Mouse (Mus musculus): ENCODE measurements around the gene Asic5. TPM values are rescaled to one million over a fixed set of nuclear protein-coding genes. Genes with fewer than 3 reads are reported as not detected.

Asic5 gene
- polyA plus RNA-seq, 1 experiment from 2014 or later, result not detected

GRCm38 (mm10) chr3:82022421-82022920 is 40.4 kb downstream of the Asic5 start:
- no peak overlapping the region for H3K9ac ChIP-seq
- no peak for ATAC-seq
- no peaks in the 10 kb centered on the region for H3K27me3 ChIP-seq (replicated peaks)
- no peaks in the 10 kb centered on the region for H3K36me3 ChIP-seq
- no peaks in the 10 kb centered on the region for H3K9me3 ChIP-seq (replicated peaks)
- H3K4me2 ChIP-seq, result no peak overlapping the region
- H3K4me3 ChIP-seq, result no peak overlapping the region
- WGBS (ENCODE audit: insufficient replicate concordance), result 67% methylated on average over 8 of the region's 8 CpGs
- H3K4me1 ChIP-seq, result no peaks in the 10 kb centered on the region
- H3K27ac ChIP-seq, result no peak overlapping the region

- Histone ChIP-seq H3K27me3 (replicated peaks) (no peaks in the 10 kb centered on the region), H3K4me2 (no peak overlapping the region), H3K9ac (no peak overlapping the region), H3K36me3 (no peaks in the 10 kb centered on the region), H3K27ac (no peak overlapping the region), H3K4me1 (no peaks in the 10 kb centered on the region), H3K4me3 (no peak overlapping the region), H3K9me3 (replicated peaks) (no peaks in the 10 kb centered on the region)
- ATAC-seq, result no peak
- WGBS (ENCODE audit: insufficient replicate concordance), result 59% methylated on average over 3 of the region's 3 CpGs
Observed at GRCm38 (mm10) chr3:82023065-82023464, 41.0 kb downstream of the Asic5 start.

GRCm38 (mm10) chr3:82027286-82027685 is 45.2 kb downstream of the Asic5 start:
- no peaks in the 10 kb centered on the region for H3K4me1 ChIP-seq
- H3K4me2 ChIP-seq, result no peak overlapping the region
- no peak for ATAC-seq

GRCm38 (mm10) chr3:82029229-82029628 is 47.1 kb downstream of the Asic5 start:
- Histone ChIP-seq H3K9me3 (replicated peaks) (no peaks in the 10 kb centered on the region), H3K4me3 (no peak overlapping the region), H3K4me2 (no peak overlapping the region), H3K27ac (no peak overlapping the region), H3K27me3 (replicated peaks) (no peaks in the 10 kb centered on the region), H3K4me1 (no peaks in the 10 kb centered on the region), H3K9ac (no peak overlapping the region), H3K36me3 (no peaks in the 10 kb centered on the region)
- no peak for ATAC-seq
- under 1% methylated on average over 3 of the region's 3 CpGs for WGBS (ENCODE audit: insufficient replicate concordance)

More at GRCm38 (mm10) chr3:82027286-82027685, 45.2 kb downstream of the Asic5 start:
- WGBS (ENCODE audit: insufficient replicate concordance), result 70% methylated on average over 1 of the region's 1 CpGs
- Histone ChIP-seq H3K9ac (no peak overlapping the region), H3K36me3 (no peaks in the 10 kb centered on the region), H3K27me3 (replicated peaks) (no peaks in the 10 kb centered on the region), H3K27ac (no peak overlapping the region), H3K9me3 (replicated peaks) (no peaks in the 10 kb centered on the region), H3K4me3 (no peak overlapping the region)

DNA sequence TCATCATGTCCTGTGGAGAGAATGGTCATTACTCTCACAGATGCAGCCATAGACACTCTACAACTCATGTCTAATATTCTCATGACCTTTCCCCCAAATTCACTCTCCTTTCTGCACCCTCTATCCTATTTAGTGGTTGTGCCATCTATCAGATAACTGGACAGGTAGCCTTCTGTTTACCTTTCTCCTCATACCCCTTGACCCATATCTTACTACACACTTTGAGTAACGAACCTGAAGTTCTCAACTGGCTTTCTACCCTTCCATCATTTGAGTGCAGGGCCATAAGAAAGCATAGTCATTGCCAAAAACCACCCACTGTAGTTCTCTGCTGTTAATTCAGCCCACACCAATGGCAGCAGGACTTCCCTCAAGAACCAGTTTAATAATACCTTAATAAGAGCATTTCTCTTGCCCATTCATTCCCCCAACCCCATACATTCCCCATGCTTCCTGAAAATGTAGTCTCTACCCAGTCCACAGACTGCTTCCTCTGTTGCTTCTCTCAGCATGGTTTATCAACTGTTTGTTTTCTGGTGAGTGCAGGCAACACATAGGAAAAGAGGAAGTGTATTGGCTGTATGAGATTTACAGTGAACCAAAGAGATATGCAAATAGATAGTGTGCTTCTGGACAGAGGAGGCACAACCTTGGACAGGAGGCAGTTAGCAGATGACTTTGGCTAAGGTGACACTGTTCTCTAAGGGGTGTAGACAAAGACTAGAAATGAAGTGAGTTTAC is 48.1 kb downstream of the Asic5 start:
- Histone ChIP-seq H3K9me3 (replicated peaks) (no peaks in the 10 kb centered on the region), H3K4me3 (no peak overlapping the region), H3K27ac (no peak overlapping the region), H3K9ac (no peak overlapping the region), H3K36me3 (no peaks in the 10 kb centered on the region), H3K4me2 (no peak overlapping the region), H3K27me3 (replicated peaks) (no peaks in the 10 kb centered on the region), H3K4me1 (no peaks in the 10 kb centered on the region)
- no peak for ATAC-seq
- 60% methylated on average over 1 of the region's 1 CpGs for WGBS (ENCODE audit: insufficient replicate concordance)

DNA sequence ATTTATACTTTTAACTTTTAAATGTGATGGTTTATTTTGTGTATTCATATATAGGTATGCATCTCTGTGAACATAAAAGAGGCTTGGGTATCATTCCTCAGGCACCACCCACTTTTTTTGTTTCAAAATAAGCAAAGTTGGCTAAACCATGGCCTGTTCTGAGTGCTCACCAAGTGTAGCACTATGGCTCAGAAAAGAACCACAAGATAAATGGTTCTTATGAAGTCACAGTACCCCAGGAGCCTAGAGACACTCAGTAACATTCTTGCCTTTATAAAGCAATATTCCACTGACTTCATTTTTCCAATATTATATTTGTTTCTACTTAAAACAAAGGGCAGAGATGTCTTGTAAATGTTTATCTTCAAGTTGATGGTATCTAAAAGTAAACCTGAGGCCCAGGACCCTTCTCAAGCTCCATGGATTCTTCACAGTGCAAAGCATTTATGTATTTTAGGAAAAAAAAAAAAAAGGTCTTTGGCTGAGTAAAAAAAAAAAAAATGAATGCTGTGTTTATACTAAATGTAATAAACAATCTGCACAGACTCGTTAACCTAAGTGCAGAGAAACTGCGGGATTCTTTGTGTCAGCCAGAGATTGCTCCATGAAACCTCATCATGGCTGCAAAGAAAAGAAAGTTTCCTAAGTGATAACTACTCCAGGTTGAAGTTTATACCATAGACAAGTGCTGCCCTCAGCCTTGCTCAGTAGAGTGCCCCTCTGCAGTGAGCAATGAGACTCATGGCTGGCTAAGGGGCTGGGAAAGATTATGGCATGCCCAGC is 54.4 kb downstream of the Asic5 start:
- no peaks in the 10 kb centered on the region for H3K9me3 ChIP-seq (replicated peaks)
- no peak for ATAC-seq
- 76% methylated on average over 2 of the region's 2 CpGs for WGBS (ENCODE audit: insufficient replicate concordance)
- H3K9ac ChIP-seq, result no peak overlapping the region
- H3K27me3 ChIP-seq (replicated peaks), result no peaks in the 10 kb centered on the region
- H3K4me3 ChIP-seq, result no peak overlapping the region
- no peaks in the 10 kb centered on the region for H3K36me3 ChIP-seq
- no peak overlapping the region for H3K27ac ChIP-seq
- no peak overlapping the region for H3K4me2 ChIP-seq
- H3K4me1 ChIP-seq, result no peaks in the 10 kb centered on the region

DNA sequence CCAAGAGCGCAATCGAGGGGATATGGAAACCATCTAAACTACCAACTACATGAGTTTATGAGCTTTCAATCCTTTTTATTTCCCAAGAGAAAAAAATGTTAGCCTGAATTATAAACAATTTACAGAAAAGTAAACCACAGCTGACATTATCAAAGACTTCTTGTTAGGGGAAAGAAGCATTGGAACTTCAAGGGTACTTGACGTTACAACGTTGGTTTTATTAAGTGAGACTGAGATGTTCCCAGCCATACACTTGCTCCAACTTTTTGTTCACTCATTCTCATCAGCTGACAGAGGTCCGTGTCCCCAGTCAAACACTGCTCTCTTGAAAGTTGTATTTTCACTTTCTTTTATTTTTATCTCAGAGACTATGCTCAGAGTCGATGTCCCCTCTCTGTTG is 61.6 kb downstream of the Asic5 start:
- H3K4me1 ChIP-seq, result no peaks in the 10 kb centered on the region
- no peak overlapping the region for H3K9ac ChIP-seq
- no peak for ATAC-seq
- no peak overlapping the region for H3K4me2 ChIP-seq
- no peaks in the 10 kb centered on the region for H3K9me3 ChIP-seq (replicated peaks)
- no peaks in the 10 kb centered on the region for H3K27me3 ChIP-seq (replicated peaks)
- no peak overlapping the region for H3K4me3 ChIP-seq
- no peaks in the 10 kb centered on the region for H3K36me3 ChIP-seq
- no peak overlapping the region for H3K27ac ChIP-seq
- WGBS (ENCODE audit: insufficient replicate concordance), result 72% methylated on average over 6 of the region's 6 CpGs

GRCm38 (mm10) chr3:82044902-82045301 is 62.8 kb downstream of the Asic5 start:
- Histone ChIP-seq H3K27me3 (replicated peaks) (no peaks in the 10 kb centered on the region), H3K4me2 (no peak overlapping the region), H3K9me3 (replicated peaks) (no peaks in the 10 kb centered on the region), H3K4me3 (no peak overlapping the region), H3K4me1 (no peaks in the 10 kb centered on the region), H3K9ac (no peak overlapping the region), H3K36me3 (no peaks in the 10 kb centered on the region), H3K27ac (no peak overlapping the region)
- no peak for ATAC-seq
- WGBS (ENCODE audit: insufficient replicate concordance), result 82% methylated on average over 5 of the region's 5 CpGs

DNA sequence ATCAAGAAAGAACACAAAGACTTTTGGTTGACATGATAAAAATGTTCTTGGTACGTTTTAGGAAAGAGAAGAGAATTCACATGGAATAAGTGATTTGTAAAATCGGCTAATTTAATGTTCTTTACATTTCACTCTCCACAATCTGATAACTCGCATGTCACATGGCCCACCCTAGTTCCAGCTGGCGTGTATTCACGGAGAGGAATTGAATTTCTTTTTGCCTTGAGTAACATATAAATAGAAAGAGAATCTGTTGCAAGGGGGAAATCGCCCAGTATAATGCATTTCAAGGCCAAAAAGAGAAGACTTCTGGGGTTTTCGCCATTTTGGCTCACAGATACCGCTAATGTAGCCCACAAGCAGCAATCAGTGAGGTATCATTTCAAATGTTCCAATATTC is 64.0 kb downstream of the Asic5 start:
- WGBS (ENCODE audit: insufficient replicate concordance), result 68% methylated on average over 8 of the region's 8 CpGs

DNA sequence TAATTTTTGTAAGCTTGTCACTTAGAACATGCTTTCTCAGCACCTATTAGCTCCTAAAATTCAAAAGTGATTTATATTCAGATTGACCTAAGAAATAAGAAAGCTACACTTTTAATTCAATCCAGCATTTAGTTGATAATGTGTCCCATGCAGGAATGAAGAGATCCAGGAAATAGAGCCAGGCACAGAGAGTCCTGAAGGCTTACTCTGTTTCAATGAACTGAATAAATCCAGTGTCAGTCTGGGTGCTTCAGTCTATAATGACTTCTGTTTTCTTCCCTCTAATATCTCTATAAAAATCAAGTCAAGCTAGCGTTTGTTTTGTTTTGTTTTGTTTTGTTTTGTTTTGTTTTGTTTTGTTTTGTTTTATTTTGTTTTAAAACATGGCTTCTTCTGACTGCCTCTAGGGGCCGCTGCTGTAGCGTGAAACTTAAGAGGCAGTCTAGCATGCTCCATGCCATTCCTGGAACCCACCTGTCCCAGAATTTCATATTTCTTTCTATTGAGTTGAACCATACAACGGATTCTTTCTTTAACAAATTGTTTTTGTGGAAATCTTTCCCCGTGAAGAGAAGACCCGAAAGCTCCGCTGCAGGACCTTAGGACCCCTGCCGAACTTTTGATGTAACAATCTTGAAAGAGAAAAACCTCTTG is 65.1 kb downstream of the Asic5 start:
- WGBS (ENCODE audit: insufficient replicate concordance), result 31% methylated on average over 8 of the region's 8 CpGs
- Histone ChIP-seq H3K36me3 (no peaks in the 10 kb centered on the region), H3K9me3 (replicated peaks) (no peaks in the 10 kb centered on the region), H3K9ac (no peak overlapping the region), H3K27ac (no peak overlapping the region), H3K4me3 (no peak overlapping the region), H3K4me1 (no peaks in the 10 kb centered on the region), H3K4me2 (no peak overlapping the region), H3K27me3 (replicated peaks) (no peaks in the 10 kb centered on the region)
- ATAC-seq, result no peak

More for the DNA sequence above, 64.0 kb downstream of the Asic5 start:
- Histone ChIP-seq H3K27ac (no peak overlapping the region), H3K4me1 (no peaks in the 10 kb centered on the region), H3K4me3 (no peak overlapping the region), H3K27me3 (replicated peaks) (no peaks in the 10 kb centered on the region), H3K9me3 (replicated peaks) (no peaks in the 10 kb centered on the region), H3K4me2 (no peak overlapping the region), H3K9ac (no peak overlapping the region), H3K36me3 (no peaks in the 10 kb centered on the region)
- ATAC-seq, result no peak

GRCm38 (mm10) chr3:82048078-82048477 is 66.0 kb downstream of the Asic5 start:
- no peak for ATAC-seq
- Histone ChIP-seq H3K9ac (no peak overlapping the region), H3K9me3 (replicated peaks) (no peaks in the 10 kb centered on the region), H3K4me2 (no peak overlapping the region), H3K4me3 (no peak overlapping the region), H3K4me1 (no peaks in the 10 kb centered on the region), H3K27me3 (replicated peaks) (no peaks in the 10 kb centered on the region), H3K27ac (no peak overlapping the region), H3K36me3 (no peaks in the 10 kb centered on the region)
- WGBS (ENCODE audit: insufficient replicate concordance), result 58% methylated on average over 4 of the region's 4 CpGs

DNA sequence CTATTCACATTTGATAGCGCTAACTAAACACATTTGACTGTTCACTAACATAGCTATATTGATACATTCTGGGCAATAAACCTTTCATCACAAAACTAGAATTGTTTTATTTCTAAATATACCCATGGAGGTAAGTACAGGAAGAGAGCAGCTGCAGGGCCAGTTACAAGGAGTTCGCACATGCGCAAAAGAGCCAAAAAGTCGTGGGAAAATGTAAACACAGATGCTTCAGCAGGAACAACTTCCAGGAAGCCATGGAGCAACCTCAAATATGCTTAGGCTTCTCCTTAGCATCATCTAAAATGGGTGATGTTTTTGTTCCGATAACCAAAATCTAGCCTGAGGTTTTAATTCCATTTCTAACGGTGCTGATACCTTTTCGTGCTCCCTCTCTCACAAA is 66.6 kb downstream of the Asic5 start:
- no peaks in the 10 kb centered on the region for H3K4me1 ChIP-seq
- no peak for ATAC-seq
- H3K4me3 ChIP-seq, result no peak overlapping the region
- no peaks in the 10 kb centered on the region for H3K36me3 ChIP-seq
- no peak overlapping the region for H3K4me2 ChIP-seq
- H3K27ac ChIP-seq, result no peak overlapping the region
- no peaks in the 10 kb centered on the region for H3K9me3 ChIP-seq (replicated peaks)
- H3K9ac ChIP-seq, result no peak overlapping the region
- no peaks in the 10 kb centered on the region for H3K27me3 ChIP-seq (replicated peaks)
- WGBS (ENCODE audit: insufficient replicate concordance), result 59% methylated on average over 7 of the region's 7 CpGs
